Mouse (Mus musculus) left cerebral cortex, adult 9 months (tissue): ENCODE results near the gene Myadml2.
"Not testable (repeated sequence)": the region's sequence is repeated elsewhere in the genome, so short reads cannot be mapped to it uniquely, and the experiment has no call there.

Experiments used
- DNase-seq, 2 experiments: peaks; one replicate each; pipeline ENCODE4 v3.0.0; 2022; ENCODE audit warnings: low spot score in 2 of 2

The Myadml2 gene

GRCm38 (mm10) chr11:120648001-120648476, at the start of gene Myadml2:
Gene Myadml2, minus strand, starts transcription at chr11:120648158.
- DNase-seq, result peak in 1 of 2 experiments; percentile 52

GRCm38 (mm10) chr11:120697741-120698140, 49.8 kb upstream of the Myadml2 start:
- DNase-seq, result no peak

DNA sequence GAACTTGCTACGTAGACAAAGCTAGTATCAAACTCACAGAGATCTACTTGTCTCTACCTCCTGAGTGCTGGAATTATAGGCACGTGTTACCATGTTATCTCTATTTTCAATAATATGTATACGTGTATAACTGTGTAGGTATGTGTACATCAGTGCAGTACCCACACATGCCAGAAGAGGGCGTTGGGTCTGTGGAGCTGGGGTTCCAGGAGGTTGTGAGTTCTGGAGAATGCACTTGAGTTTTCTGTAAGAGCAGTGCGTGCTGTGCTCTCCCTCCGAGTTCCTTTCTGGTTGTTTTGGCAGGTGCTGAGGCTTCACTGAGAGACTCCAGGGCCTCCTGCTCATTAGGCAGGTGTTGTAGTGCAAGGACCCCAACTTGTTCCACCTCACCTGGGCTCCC, 48.6 kb upstream of the Myadml2 start:
- DNase-seq, result no peak

GRCm38 (mm10) chr11:120695641-120696040, 47.7 kb upstream of the Myadml2 start:
- no peak for DNase-seq

DNA sequence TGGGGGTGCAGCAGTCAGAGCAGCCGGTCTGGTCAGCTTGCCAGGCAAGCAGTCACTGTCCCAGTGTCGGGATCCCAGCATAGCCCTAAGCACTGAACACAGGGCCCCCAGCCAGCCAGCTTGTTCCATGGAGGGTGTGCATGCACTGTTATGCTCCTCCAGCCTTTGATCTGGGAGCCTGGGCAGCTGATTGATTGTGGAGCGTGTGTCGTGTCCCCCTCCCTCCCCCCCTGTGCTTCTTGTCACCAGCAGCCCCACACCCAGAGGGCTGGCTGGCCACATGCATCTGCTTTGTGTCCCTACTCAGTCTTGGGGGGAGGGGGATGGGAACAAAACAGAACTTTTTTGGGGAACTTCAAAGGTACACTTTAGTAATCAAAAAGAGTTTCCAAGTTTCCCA, 47.2 kb upstream of the Myadml2 start:
- DNase-seq, result no peak

GRCm38 (mm10) chr11:120693461-120693860, 45.5 kb upstream of the Myadml2 start:
- no peak for DNase-seq

DNA sequence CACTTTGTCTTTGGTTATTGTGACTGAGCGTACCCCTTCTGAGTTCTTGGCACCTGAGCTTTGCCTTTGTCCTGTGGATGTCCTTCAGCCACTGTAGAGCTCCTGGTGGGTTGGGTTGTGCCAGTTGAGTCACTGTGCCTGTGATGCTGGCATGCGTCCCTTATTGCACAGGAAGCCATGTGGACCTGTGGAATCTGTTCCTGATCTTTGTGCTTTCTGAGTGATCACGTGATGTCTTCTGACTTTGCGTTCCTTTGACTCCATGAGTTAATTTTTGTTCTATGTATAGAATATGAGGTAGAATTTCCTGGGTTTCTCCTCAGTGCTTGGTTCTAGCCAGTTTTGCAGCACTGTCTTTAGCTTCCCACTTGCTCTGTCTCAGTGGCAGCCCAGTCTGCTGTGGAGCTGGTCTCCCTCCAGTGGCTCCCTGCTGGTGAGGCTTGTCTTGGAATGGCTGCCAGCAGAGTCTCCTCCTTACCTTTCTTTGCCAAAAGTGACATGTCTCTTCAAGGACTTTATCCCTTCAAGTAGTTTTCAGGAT, 44.6 kb upstream of the Myadml2 start:
- DNase-seq, result peak in 1 of 2 experiments; percentile 35

- no peak for DNase-seq
Measured at GRCm38 (mm10) chr11:120689365-120689764, 41.4 kb upstream of the Myadml2 start.

GRCm38 (mm10) chr11:120686650-120687272, 38.8 kb upstream of the Myadml2 start:
- DNase-seq, result no peak

GRCm38 (mm10) chr11:120684660-120685059, 36.7 kb upstream of the Myadml2 start:
- no peak for DNase-seq

GRCm38 (mm10) chr11:120684086-120684485, 36.1 kb upstream of the Myadml2 start:
- no peak for DNase-seq

DNA sequence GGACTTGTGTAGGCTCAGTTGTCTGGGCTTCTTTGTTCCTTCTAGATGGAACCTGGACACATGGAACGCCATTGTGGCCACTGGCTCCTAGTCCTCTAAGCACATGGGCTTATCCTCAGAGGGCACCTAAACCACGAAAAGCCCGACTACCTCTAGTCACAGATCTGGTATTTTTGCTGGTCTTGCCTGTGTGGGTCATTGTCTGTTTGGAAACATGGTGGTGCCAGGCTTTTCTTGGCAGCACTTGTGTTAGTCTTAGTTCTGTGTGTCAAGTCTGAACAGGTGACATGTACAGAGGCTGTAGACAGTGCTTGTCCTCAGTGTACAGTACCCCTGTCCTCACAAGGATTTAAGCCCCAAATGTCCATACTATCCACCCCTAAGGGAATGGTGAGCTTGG, 35.6 kb upstream of the Myadml2 start:
- DNase-seq, result no peak

DNA sequence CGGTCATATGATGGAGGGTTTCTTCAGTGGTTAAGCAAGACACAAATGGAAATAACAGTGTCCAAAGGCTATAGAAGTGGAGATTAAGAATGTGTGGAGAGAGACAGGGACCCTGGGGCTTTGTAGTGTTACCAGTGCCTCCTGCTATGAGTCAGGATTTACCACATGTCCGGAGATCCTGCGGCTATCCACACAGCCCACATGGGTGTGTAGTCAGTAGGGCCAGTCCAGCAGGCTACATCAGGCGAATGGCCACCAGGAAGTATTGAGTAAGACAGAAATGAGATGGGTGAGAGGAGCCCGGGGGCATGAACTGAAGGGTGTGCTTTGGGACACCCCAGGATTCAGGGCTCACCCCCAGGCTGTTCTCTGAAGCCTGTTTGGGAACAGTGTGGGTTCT, 34.7 kb upstream of the Myadml2 start:
- no peak for DNase-seq

DNA sequence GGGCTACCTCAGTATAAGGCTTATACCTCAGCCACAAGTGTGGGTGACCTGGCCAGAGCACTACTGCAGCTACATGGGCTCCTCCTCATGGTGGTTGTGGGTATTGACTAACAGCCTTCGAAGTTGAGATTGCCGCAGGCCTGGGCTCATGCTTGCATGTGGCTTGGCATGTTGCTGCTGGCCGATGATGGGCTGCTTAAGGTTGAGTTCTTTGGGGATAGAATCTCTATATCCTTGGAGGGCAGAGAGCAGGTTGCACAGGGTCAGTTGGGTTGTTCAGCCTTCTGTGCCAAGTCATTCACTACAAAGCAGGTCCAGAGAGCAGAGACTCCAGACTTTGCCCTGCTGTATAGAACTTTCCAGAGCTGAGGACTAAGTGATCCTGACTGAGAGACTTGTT, 32.0 kb upstream of the Myadml2 start:
- no peak for DNase-seq

DNA sequence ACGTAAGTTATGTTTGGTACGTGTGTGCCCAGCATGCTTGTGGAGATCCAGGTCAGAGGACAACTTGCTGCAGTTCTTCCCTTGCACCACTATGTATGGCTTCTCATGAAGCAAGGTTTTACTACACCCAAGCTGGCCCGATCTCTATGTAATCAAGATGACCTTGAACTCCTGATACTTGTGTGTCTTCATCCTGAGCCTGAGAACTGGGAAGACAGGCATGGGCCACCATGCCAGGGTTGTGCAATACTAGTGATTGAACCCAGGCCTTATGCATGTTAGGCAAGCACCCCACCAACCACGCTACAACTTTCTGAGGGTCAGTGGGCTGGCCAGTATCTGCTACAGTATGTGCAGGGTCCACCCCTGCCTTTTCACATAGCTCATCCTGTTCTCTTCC, 29.0 kb upstream of the Myadml2 start:
- no peak for DNase-seq

GRCm38 (mm10) chr11:120675875-120676274, 27.9 kb upstream of the Myadml2 start:
- not testable (repeated sequence) for DNase-seq

GRCm38 (mm10) chr11:120673594-120674122, 25.7 kb upstream of the Myadml2 start:
- DNase-seq, result no peak

- peak; percentile 77 to 92 for DNase-seq
Measured at GRCm38 (mm10) chr11:120672687-120673593, 25.0 kb upstream of the Myadml2 start, which contains the start of gene Aspscr1. Gene Aspscr1, plus strand, starts transcription at chr11:120672973.

DNA sequence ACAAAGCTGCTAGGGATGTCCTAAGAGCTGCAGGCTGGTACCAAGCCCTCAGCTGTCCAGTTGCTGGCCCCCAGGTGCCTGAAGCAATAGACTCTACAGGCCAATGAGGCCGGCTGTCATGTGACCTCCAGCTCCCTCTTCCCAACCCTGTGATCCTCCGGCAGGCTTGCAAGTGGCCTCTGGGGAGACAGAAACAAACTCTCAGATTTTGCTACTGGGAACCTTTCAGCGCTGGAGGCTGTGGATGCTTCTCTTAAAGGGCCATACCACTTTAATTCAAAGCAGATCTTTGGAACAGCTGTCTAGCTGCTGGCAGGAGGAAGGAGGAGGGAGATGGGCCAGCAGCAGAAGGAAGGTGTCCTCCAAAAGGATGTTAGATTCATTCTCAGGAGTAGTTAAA, 18.7 kb upstream of the Myadml2 start:
- DNase-seq, result no peak

GRCm38 (mm10) chr11:120665406-120665805, 17.4 kb upstream of the Myadml2 start:
- DNase-seq, result no peak

- no peak for DNase-seq
Measured at GRCm38 (mm10) chr11:120663714-120664113, 15.8 kb upstream of the Myadml2 start.

DNA sequence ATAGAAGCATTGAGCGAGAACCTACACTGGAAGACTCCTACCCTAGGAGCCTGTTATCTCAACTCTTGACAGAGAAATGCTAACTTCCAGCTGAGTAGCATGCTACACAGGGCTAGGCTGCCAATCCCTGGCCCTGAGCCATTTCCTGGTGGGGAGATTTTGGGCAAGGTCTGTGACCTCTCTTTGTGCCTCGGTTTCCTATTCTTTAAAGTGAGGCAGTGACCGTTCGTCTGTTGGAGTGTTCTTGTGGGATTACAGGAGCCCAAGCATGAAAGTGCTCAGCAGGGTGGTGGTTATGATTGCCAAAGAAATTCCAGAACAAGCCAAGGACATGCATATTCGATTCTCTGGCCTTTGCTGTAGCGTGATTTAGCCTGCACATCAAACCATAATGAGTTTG, 14.8 kb upstream of the Myadml2 start:
- no peak for DNase-seq
